Mouse (Mus musculus) urinary bladder, postnatal 25 days (tissue): ENCODE measurements around the gene Nudt2.
"Not testable (repeated sequence)": the region's sequence is repeated elsewhere in the genome, so short reads cannot be mapped to it uniquely, and the experiment has no call there.

Source experiments
- DNase-seq: peaks from one replicate; pipeline ENCODE4 v3.0.0; 2022; ENCODE audit warnings: low spot score

The Nudt2 gene

GRCm38 (mm10) chr4:41464345-41465286, at the start of gene Nudt2, which contains the start of gene Kif24:
TSS of gene Nudt2 (plus strand) at chr4:41465151.
TSS of gene Kif24 (minus strand) at chr4:41464887.
- DNase-seq, result peak; percentile 86

GRCm38 (mm10) chr4:41416966-41417365, 48.0 kb upstream of the Nudt2 start:
- no peak for DNase-seq

GRCm38 (mm10) chr4:41438931-41439330, 26.0 kb upstream of the Nudt2 start:
- DNase-seq, result no peak

GRCm38 (mm10) chr4:41442790-41443302, 22.1 kb upstream of the Nudt2 start:
- no peak for DNase-seq

GRCm38 (mm10) chr4:41447595-41447994, 17.4 kb upstream of the Nudt2 start:
- DNase-seq, result no peak

- DNase-seq, result no peak
Measured at GRCm38 (mm10) chr4:41460690-41461089, 4.3 kb upstream of the Nudt2 start.

GRCm38 (mm10) chr4:41463051-41463738, 1.8 kb upstream of the Nudt2 start:
- DNase-seq, result not testable (repeated sequence)

GRCm38 (mm10) chr4:41465287-41465665, 325 bp downstream of the Nudt2 start:
- no peak for DNase-seq

- peak; percentile 34 for DNase-seq
Measured at GRCm38 (mm10) chr4:41468396-41469080, 3.6 kb downstream of the Nudt2 start.

- DNase-seq, result no peak
Measured at GRCm38 (mm10) chr4:41469199-41469598, 4.2 kb downstream of the Nudt2 start.

- DNase-seq, result no peak
Measured at GRCm38 (mm10) chr4:41470051-41470683, 5.2 kb downstream of the Nudt2 start.

GRCm38 (mm10) chr4:41470684-41471383, 5.9 kb downstream of the Nudt2 start:
- no peak for DNase-seq

- no peak for DNase-seq
Measured at GRCm38 (mm10) chr4:41471384-41471689, 6.4 kb downstream of the Nudt2 start.

GRCm38 (mm10) chr4:41477648-41478160, 12.8 kb downstream of the Nudt2 start:
- DNase-seq, result no peak

GRCm38 (mm10) chr4:41478751-41479455, 14.0 kb downstream of the Nudt2 start:
- DNase-seq, result no peak

- DNase-seq, result no peak
Measured at GRCm38 (mm10) chr4:41479456-41479804, 14.5 kb downstream of the Nudt2 start.

- no peak for DNase-seq
Measured at GRCm38 (mm10) chr4:41480254-41480653, 15.3 kb downstream of the Nudt2 start.

GRCm38 (mm10) chr4:41481601-41482017, 16.7 kb downstream of the Nudt2 start:
- peak; percentile 35 for DNase-seq

GRCm38 (mm10) chr4:41492951-41493350, 28.0 kb downstream of the Nudt2 start:
- DNase-seq, result no peak

- DNase-seq, result no peak
Measured at GRCm38 (mm10) chr4:41493464-41494116, 28.6 kb downstream of the Nudt2 start.
